Mouse (Mus musculus): ENCODE data around the gene Klhl5. TPM values are rescaled to one million over a fixed set of nuclear protein-coding genes. Genes with fewer than 3 reads are reported as not detected.

Gene Klhl5
- polyA plus RNA-seq, 1 experiment from 2014 or later = 17.6 TPM

GRCm38 (mm10) chr5:65078081-65078480 is 29.3 kb upstream of the Klhl5 start:
- Histone ChIP-seq H3K4me2 (no peak overlapping the region), H3K36me3 (no peaks in the 10 kb centered on the region), H3K4me3 (no peak overlapping the region), H3K9ac (no peak overlapping the region), H3K27me3 (no peaks in the 10 kb centered on the region), H3K4me1 (0 out of 2 replicates have a peak, but pooled peaks cover 3% of the 10 kb centered on the region), H3K27ac (no peak overlapping the region), H3K9me3 (no peaks in the 10 kb centered on the region)
- ATAC-seq (ENCODE audit: insufficient number of reproducible peaks, low FRiP score, low TSS enrichment, low read depth) = no peak
- whole genome bisulfite sequencing = 91% methylated on average over 4 of the region's 4 CpGs

- 0 out of 2 replicates have a peak, but pooled peaks cover 3% of the 10 kb centered on the region for H3K4me1 ChIP-seq
- no peak overlapping the region for H3K9ac ChIP-seq
- no peaks in the 10 kb centered on the region for H3K27me3 ChIP-seq
- no peaks in the 10 kb centered on the region for H3K36me3 ChIP-seq
- no peak overlapping the region for H3K4me2 ChIP-seq
- ATAC-seq (ENCODE audit: insufficient number of reproducible peaks, low FRiP score, low TSS enrichment, low read depth) = no peak
- no peaks in the 10 kb centered on the region for H3K9me3 ChIP-seq
- WGBS = 62% methylated on average over 9 of the region's 9 CpGs
- no peak overlapping the region for H3K4me3 ChIP-seq
- no peak overlapping the region for H3K27ac ChIP-seq
These were observed 27.5 kb upstream of the Klhl5 start for GRCm38 (mm10) chr5:65079881-65080280.

GRCm38 (mm10) chr5:65081836-65082235 is 25.5 kb upstream of the Klhl5 start:
- WGBS = 89% methylated on average over 4 of the region's 4 CpGs

GRCm38 (mm10) chr5:65086522-65086921 is 20.8 kb upstream of the Klhl5 start:
- H3K4me1 ChIP-seq = peaks cover 8% of the 10 kb centered on the region; the same call in 1 of the 2 replicates
- no peaks in the 10 kb centered on the region for H3K9me3 ChIP-seq
- no peak overlapping the region; the same call in 1 of the 2 replicates for H3K27ac ChIP-seq
- WGBS = 75% methylated on average over 6 of the region's 6 CpGs
- H3K27me3 ChIP-seq = no peaks in the 10 kb centered on the region
- H3K4me3 ChIP-seq = no peak overlapping the region
- no peak for ATAC-seq (ENCODE audit: insufficient number of reproducible peaks, low FRiP score, low TSS enrichment, low read depth)
- no peak overlapping the region for H3K9ac ChIP-seq
- no peak overlapping the region for H3K4me2 ChIP-seq
- H3K36me3 ChIP-seq = no peaks in the 10 kb centered on the region

More at GRCm38 (mm10) chr5:65081836-65082235, 25.5 kb upstream of the Klhl5 start:
- ATAC-seq (ENCODE audit: insufficient number of reproducible peaks, low FRiP score, low TSS enrichment, low read depth) = no peak
- Histone ChIP-seq H3K9me3 (no peaks in the 10 kb centered on the region), H3K4me2 (no peak overlapping the region), H3K4me3 (no peak overlapping the region), H3K9ac (no peak overlapping the region), H3K27ac (no peak overlapping the region), H3K4me1 (peaks cover 2% of the 10 kb centered on the region; the same call in 1 of the 2 replicates), H3K36me3 (no peaks in the 10 kb centered on the region), H3K27me3 (no peaks in the 10 kb centered on the region)

GRCm38 (mm10) chr5:65089707-65090106 is 17.6 kb upstream of the Klhl5 start:
- WGBS = 65% methylated on average over 3 of the region's 3 CpGs
- no peak for ATAC-seq (ENCODE audit: insufficient number of reproducible peaks, low FRiP score, low TSS enrichment, low read depth)
- H3K4me1 ChIP-seq = peaks cover 14% of the 10 kb centered on the region; the same call in 1 of the 2 replicates

GRCm38 (mm10) chr5:65091184-65091858 is 16.0 kb upstream of the Klhl5 start:
- Histone ChIP-seq H3K27ac (no peak overlapping the region), H3K9ac (no peak overlapping the region), H3K4me1 (peaks cover 14% of the 10 kb centered on the region; the same call in 1 of the 2 replicates), H3K27me3 (no peaks in the 10 kb centered on the region), H3K9me3 (no peaks in the 10 kb centered on the region), H3K4me3 (no peak overlapping the region), H3K36me3 (no peaks in the 10 kb centered on the region), H3K4me2 (no peak overlapping the region)
- 68% methylated on average over 11 of the region's 11 CpGs for WGBS
- no peak for ATAC-seq (ENCODE audit: insufficient number of reproducible peaks, low FRiP score, low TSS enrichment, low read depth)

More at GRCm38 (mm10) chr5:65089707-65090106, 17.6 kb upstream of the Klhl5 start:
- Histone ChIP-seq H3K27ac (no peak overlapping the region), H3K9ac (no peak overlapping the region), H3K9me3 (no peaks in the 10 kb centered on the region), H3K27me3 (no peaks in the 10 kb centered on the region), H3K4me2 (no peak overlapping the region), H3K36me3 (no peaks in the 10 kb centered on the region), H3K4me3 (no peak overlapping the region)

- H3K4me1 ChIP-seq = peaks cover 14% of the 10 kb centered on the region; the same call in 1 of the 2 replicates
- WGBS = 24% methylated on average over 5 of the region's 5 CpGs
- no peak within 1 kb of the TSS for H3K4me2 ChIP-seq
- H3K9ac ChIP-seq = no peak within 1 kb of the TSS
- H3K27ac ChIP-seq = no peak within 1 kb of the TSS
- no peak for ATAC-seq (ENCODE audit: insufficient number of reproducible peaks, low FRiP score, low TSS enrichment, low read depth)
- H3K9me3 ChIP-seq = no peaks in the 10 kb centered on the region
- no peak within 1 kb of the TSS for H3K4me3 ChIP-seq
- no peaks in the 10 kb centered on the region for H3K36me3 ChIP-seq
- H3K27me3 ChIP-seq = no peaks in the 10 kb centered on the region
These were observed 15.4 kb upstream of the Klhl5 start, which contains the start of gene Tmem156 for GRCm38 (mm10) chr5:65091921-65092320. TSS of gene Tmem156 (minus strand) at chr5:65092132.

GRCm38 (mm10) chr5:65093769-65094168 is 13.6 kb upstream of the Klhl5 start:
- peaks cover 15% of the 10 kb centered on the region for H3K4me1 ChIP-seq
- H3K9ac ChIP-seq = no peak overlapping the region
- H3K4me2 ChIP-seq = no peak overlapping the region
- H3K4me3 ChIP-seq = no peak overlapping the region
- H3K27me3 ChIP-seq = no peaks in the 10 kb centered on the region
- ATAC-seq (ENCODE audit: insufficient number of reproducible peaks, low FRiP score, low TSS enrichment, low read depth) = no peak
- H3K27ac ChIP-seq = no peak overlapping the region
- no peaks in the 10 kb centered on the region for H3K9me3 ChIP-seq
- H3K36me3 ChIP-seq = no peaks in the 10 kb centered on the region

GRCm38 (mm10) chr5:65094902-65095545 is 12.3 kb upstream of the Klhl5 start:
- Histone ChIP-seq H3K27me3 (no peaks in the 10 kb centered on the region), H3K9me3 (no peaks in the 10 kb centered on the region), H3K9ac (no peak overlapping the region), H3K36me3 (no peaks in the 10 kb centered on the region), H3K4me3 (no peak overlapping the region), H3K4me1 (peaks cover 15% of the 10 kb centered on the region), H3K27ac (no peak overlapping the region), H3K4me2 (no peak overlapping the region)
- no peak for ATAC-seq (ENCODE audit: insufficient number of reproducible peaks, low FRiP score, low TSS enrichment, low read depth)
- WGBS = 90% methylated on average over 7 of the region's 7 CpGs

GRCm38 (mm10) chr5:65096082-65096481 is 11.3 kb upstream of the Klhl5 start:
- H3K27me3 ChIP-seq = no peaks in the 10 kb centered on the region
- H3K9ac ChIP-seq = no peak overlapping the region
- no peak overlapping the region for H3K4me3 ChIP-seq
- WGBS = 79% methylated on average over 3 of the region's 3 CpGs
- no peak overlapping the region for H3K27ac ChIP-seq
- H3K4me1 ChIP-seq = peaks cover 15% of the 10 kb centered on the region
- no peaks in the 10 kb centered on the region for H3K9me3 ChIP-seq
- no peaks in the 10 kb centered on the region for H3K36me3 ChIP-seq
- H3K4me2 ChIP-seq = no peak overlapping the region
- no peak for ATAC-seq (ENCODE audit: insufficient number of reproducible peaks, low FRiP score, low TSS enrichment, low read depth)

- WGBS = 35% methylated on average over 3 of the region's 3 CpGs
- no peak for ATAC-seq (ENCODE audit: insufficient number of reproducible peaks, low FRiP score, low TSS enrichment, low read depth)
- H3K36me3 ChIP-seq = no peaks in the 10 kb centered on the region
- H3K27me3 ChIP-seq = no peaks in the 10 kb centered on the region; the same call in 1 of the 2 replicates
- peak overlapping the region; percentile 59; the same call in 1 of the 2 replicates for H3K27ac ChIP-seq
- no peak overlapping the region for H3K4me2 ChIP-seq
- H3K9me3 ChIP-seq = no peaks in the 10 kb centered on the region
- H3K9ac ChIP-seq = no peak overlapping the region
- no peak overlapping the region for H3K4me3 ChIP-seq
- peaks cover 17% of the 10 kb centered on the region for H3K4me1 ChIP-seq
These were observed 10.5 kb upstream of the Klhl5 start for GRCm38 (mm10) chr5:65096805-65097204.

- Histone ChIP-seq H3K36me3 (no peaks in the 10 kb centered on the region), H3K4me1 (peaks cover 21% of the 10 kb centered on the region), H3K4me2 (no peak overlapping the region), H3K9me3 (no peaks in the 10 kb centered on the region), H3K9ac (no peak overlapping the region), H3K27ac (no peak overlapping the region), H3K4me3 (no peak overlapping the region), H3K27me3 (no peaks in the 10 kb centered on the region; the same call in 1 of the 2 replicates)
- WGBS = 72% methylated on average over 5 of the region's 5 CpGs
- ATAC-seq (ENCODE audit: insufficient number of reproducible peaks, low FRiP score, low TSS enrichment, low read depth) = no peak
These were observed 9.9 kb upstream of the Klhl5 start for GRCm38 (mm10) chr5:65097457-65097856.
